Mouse (Mus musculus) cortical plate, adult 2 months (tissue): ENCODE measurements around the gene Col23a1.

Source experiments
- CTCF ChIP-seq: fragments of 200-500 bp; IDR thresholded peaks from 2 replicates; pipeline ENCODE4 v1.5.1; 2011; ENCODE audit warnings: mild to moderate bottlenecking, control low read depth, low read length; ENCODE audit not compliant: insufficient read depth; ENCODE audit errors: extremely low read depth
- POLR2A ChIP-seq: fragments of 200-500 bp; IDR thresholded peaks from 2 replicates; pipeline ENCODE4 v1.6.1; 2011; ENCODE audit warnings: mild to moderate bottlenecking, low read length, control low read depth; ENCODE audit not compliant: insufficient read depth; ENCODE audit errors: extremely low read depth

- TF ChIP-seq CTCF (no peak), POLR2A (no peak)
These were observed 18.6 kb downstream of the Col23a1 start for GRCm38 (mm10) chr11:51308306-51308705.
